Mouse (Mus musculus) liver, postnatal 0 days (tissue): Measurements from ENCODE around the gene Akap7.

Experiments
- CTCF ChIP-seq: sonication (generic); IDR thresholded peaks from 2 replicates; pipeline ENCODE4 v1.5.1; 2016; ENCODE audit warnings: antibody characterized with exemption, low read depth
- EP300 ChIP-seq: IDR thresholded peaks from 2 replicates; pipeline ENCODE4 v1.6.1; 2016; ENCODE audit warnings: antibody characterized with exemption, low read depth, mild to moderate bottlenecking

- TF ChIP-seq EP300 (no peak), CTCF (no peak)
Measured at GRCm38 (mm10) chr10:25177270-25177669, 130.4 kb downstream of the Akap7 start.
